Mouse (Mus musculus) gastrocnemius, postnatal 25 days (tissue): ENCODE measurements around the gene Gpr65. TPM values are rescaled to one million over a fixed set of nuclear protein-coding genes. Genes with fewer than 3 reads are reported as not detected.
"Not testable (repeated sequence)": the region's sequence is repeated elsewhere in the genome, so short reads cannot be mapped to it uniquely, and the experiment has no call there.

Source experiments
- DNase-seq: peaks from one replicate; pipeline ENCODE4 v3.0.0; 2022
- total RNA-seq, 2 experiments: library from RNA; stranded (reverse); gene quantifications; 1 replicate in 1 of 2; 2 replicates in 1 of 2; pipeline ENCODE4 v1.2.3; 2021

Gene Gpr65
- total RNA-seq, 2 experiments from 2014 or later: 0.26 TPM; not detected in 1

DNA sequence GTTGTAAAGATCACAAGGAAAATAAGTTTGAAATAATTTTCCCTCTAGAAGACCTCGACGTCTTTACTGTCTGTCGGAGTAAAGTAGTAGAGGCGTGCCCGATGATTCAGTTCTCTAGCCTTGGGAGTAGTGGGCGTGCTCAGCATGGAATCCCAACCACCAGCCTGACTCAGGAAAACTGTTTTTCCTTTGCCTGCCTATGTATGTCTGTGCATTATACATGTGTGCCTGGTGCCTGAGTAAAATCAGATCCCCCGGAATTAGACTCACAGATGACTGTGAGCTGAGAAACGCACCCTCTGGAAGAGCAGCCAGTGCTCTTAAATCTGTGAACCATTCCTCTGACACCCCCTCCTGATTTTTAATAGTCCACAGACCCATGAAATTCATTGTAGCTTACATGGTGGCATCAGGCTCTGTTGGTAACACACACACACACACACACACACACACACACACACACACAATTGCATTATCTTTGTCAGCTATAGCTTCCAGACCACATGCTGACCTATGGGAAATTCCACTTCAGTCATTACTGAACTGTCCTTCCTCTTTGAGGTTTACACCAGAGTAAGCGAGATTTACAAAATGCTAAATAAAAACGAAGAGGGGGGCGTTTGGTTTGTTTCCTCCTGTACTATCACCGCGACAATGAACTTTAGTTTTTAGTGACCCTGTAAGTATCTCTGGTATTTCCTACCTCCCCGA is 14.5 kb downstream of the Gpr65 start:
- no peak for DNase-seq

DNA sequence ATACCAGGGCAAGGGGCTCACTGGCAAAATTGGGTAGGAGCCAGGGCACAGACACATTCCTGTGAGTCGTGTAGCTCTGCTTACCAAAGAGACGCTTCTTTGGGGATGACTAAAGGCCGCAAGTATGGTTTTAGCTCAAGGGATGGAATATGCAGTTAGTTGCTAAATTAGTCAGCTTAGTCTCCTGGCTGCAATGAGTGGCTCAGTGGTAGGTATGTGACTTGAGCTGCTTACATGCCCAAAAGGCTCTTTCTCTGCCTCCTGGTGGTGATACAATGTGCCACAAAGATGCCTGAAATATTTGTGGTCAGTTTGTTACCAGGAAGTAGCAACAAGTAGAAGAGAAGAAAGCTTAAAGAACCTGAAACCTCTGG is 15.0 kb downstream of the Gpr65 start:
- DNase-seq: no peak

DNA sequence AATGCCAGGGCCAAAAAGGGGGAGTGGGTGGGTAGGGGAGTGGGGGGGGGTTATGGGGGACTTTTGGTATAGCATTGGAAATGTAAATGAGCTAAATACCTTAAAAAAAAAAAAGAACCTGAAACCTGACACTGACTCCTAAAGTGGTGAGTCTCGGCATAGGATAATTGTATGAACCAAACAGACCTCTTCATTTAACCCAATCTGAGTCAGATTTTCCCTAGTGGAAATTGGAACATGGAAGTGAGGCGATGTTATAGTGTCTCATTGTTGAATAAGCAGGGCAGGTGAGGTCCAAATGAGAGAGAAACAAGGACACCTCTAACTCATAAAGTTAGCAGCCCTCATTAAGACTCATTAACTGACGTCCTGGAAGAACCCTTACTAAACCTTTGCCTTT is 16.0 kb downstream of the Gpr65 start:
- no peak for DNase-seq

DNA sequence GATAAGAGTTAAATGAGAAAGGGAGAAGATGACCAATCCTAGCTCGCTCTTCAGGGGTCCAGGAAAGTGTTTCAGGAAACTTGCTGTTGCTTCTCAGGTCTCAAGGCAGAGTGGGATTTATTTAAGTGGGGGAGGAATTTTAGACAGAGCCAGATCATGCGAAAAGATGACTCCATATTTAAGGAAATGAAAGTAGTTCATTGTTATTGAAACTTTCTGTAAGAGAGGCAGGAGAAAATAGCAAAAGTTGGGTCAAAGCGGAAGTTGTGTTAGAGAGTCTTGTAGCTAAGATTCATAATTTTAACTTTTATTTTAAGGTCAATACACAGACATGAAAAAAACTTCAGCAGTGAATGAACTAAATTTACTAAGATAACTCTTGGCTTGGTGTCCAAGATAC is 22.0 kb downstream of the Gpr65 start:
- DNase-seq: no peak

DNA sequence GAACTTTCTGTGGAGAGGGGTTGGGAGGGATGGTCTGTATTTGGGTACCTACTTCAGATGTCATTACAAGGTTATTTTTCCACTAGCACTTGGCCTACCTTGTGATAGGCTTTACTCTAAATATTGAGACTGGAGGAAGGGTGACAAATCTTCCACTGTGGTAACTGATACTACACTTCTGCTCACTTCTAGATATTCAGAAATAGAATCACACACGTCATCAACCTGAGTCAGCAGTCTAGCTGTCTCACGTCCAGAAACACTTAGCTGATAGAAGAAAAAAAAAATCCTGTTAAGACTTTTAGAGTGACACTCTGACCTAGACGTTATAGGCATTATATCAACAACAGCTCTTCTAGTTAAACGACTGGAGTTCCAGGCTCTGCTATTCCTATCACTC is 23.8 kb downstream of the Gpr65 start:
- DNase-seq: no peak

DNA sequence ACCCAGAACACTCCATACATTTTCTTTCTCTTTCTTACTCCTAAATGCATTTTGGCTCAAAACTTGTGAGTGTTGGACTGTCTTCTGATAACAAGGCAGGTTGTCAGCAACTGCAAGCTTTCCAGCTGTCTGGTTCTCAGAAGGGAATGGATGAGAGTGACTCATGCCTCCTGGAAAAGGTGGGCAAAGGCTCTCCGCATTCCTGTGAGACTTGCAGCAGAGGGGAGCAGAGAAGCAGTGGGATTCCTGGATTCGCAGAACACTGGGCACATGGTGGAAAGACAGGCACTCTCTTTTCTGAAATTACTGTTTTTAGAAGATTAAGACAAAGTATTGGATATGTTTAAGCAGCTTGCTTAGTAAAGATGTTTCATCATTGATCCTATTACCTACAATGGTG is 25.8 kb downstream of the Gpr65 start:
- DNase-seq: no peak

DNA sequence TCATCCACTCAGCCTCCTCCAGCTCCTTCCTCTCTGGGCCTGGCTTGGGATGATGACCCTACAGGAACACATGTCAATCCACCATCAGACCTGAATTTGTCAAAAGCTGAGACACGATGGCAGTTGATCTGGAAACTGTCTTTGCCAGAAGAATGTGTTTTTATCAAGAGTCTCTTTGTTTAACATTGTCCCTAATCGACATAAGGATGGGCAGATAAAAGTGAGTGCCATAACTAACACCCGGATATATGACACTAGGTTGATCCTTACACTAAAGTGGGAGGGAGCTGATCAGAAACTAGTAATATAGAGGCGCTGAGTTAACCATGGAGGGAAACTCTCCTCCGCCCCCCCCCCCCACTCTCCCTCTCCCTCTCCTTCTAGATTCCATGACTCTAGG is 33.5 kb downstream of the Gpr65 start:
- no peak for DNase-seq

DNA sequence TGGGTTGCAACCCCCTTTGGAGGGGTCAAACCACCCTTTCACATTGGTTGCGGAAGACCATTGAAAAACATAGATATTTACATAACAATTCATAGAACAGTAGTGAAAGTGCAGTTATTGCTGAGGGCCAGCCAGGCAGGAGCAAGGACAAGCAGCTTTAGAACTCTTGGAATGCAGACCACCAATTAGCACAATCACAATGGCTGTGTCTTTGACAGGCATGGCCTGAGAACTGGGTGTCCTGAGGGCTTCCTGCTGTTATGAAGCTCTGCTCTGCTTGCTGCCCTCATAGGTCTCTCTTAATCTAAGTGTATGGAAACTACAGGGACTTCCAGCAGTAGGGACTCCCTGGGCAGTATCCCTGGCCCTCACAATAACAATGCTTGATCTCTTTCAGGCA is 34.6 kb downstream of the Gpr65 start:
- DNase-seq: no peak

DNA sequence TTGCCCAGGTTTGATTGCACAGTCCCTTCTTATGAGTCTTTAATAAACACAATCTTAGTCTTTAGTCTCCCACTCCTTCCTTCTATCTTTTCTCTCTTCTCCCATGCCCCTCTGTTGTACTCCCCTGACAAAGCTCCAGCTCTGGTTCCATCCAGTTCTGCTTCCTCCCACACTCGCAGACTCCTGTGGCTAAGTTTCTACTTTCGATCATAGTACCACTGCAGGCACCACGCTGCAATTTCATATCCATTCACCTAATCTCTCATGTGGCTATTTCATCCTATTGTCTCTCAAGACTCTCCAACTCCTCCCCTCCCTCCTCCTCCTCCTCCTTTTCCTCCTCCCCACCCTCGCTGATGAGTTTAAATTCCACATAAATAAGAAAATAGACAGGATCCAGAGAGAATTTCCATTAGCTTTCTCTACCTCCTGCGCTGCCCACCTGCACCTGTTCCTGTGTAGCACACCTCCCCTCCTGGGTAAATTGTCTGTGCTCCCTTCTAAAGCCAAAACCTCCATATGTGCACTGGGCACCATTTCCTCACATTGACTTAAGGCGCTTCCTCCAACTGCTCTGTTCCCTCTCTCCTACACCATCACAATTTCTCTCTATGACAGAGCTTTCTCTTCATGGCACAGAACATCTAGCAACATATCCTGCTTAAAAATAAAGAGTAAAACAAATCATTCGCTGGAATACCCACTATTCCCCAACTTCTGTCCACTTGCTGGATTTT is 38.9 kb downstream of the Gpr65 start:
- no peak for DNase-seq

DNA sequence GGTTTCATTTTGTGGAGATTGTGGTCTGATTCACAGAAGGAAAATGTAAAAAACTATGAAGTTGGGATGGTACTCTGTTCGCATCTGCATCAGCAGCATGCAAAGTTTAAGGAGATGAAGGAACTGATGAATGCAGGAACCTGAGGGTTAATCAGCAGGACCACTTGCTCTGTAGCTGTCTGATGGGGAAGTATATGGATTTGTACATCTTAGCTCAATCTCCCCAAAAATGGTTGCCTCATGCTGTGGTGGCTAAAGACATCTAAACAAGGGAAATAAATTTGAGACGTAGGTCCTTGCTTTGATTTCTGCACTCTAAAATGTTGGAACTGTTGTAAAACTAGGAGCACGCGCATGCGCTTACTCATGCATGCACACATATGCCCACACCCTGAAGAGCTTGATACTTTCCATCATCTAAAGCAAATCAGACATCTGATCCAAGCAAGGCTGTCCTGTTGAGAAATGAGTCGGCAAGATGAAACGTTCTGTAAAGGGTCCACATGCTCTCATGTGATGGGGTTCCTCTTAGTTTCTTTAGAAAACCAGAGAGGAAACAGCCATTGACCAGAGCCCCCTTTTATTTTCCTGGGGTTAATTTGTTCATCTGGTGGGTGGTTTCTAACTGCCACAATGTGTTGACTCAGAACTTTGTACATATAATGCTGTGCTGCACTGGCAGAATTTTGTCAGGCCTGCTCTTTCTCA is 43.1 kb downstream of the Gpr65 start:
- no peak for DNase-seq

DNA sequence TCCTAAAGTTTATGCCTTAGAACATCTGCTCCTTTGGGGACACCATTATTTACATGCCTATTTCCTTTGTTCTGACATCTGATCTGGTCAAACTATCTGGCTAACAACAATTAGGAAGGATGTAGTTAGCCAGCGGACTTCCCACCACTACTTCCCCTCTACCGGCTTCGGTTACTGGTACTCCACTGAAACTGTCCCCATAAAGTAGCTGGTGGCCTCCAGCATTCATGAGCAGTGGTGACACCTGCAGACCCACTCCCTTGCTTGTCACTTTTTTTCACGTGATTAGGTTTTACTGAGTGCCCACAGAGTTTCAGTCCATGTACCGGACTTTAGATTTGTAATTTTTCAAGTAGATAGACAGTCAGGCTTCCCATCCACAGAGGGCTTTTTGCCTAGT is 47.5 kb downstream of the Gpr65 start:
- DNase-seq: no peak

DNA sequence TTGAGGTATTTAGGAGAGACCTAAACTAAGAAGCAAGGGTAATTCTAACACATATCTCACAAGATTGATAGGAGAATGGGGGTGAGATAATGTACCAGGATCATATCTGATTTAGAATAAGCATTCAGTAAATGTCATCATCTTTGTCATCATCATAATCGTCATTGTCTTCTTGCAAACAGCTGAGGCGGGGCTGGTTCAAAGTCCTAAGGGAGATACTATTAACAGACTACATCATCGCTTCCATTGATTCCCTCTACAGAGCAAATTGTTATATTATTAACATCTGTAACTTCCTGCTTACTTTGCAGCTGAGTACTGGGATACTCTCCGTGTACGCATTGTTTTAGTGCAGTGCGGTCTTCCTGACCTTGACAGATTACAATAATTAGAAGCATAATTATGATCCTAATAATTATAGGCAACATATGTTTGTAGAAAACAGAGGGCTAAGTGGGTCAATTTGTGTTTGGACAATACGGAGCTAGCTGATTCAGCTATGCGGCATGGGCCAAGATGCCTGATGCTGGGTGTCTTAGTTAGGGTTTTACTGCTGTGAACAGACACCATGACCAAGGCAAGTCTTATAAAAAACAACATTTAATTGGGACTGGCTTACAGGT is 49.4 kb downstream of the Gpr65 start:
- DNase-seq: no peak

DNA sequence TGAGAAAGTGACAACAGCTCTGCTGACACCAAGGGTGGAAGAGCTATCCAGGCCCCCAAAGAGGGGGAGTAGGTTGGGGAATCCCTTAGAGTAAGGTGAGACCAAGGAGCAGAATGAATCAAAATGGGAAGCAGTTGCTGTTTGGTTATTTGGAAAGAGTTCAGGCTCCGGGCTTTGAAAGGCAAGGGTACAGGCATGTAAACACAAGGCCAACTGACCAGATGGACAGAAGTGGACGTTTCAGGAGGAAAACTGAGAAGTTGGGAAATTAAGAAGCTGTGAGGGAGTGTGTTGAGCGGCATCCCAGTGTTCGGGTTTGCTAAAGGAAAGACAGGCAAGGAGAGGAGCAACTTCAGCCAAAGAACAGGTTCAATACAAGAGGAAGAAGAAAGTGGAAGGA is 54.0 kb downstream of the Gpr65 start:
- no peak for DNase-seq

DNA sequence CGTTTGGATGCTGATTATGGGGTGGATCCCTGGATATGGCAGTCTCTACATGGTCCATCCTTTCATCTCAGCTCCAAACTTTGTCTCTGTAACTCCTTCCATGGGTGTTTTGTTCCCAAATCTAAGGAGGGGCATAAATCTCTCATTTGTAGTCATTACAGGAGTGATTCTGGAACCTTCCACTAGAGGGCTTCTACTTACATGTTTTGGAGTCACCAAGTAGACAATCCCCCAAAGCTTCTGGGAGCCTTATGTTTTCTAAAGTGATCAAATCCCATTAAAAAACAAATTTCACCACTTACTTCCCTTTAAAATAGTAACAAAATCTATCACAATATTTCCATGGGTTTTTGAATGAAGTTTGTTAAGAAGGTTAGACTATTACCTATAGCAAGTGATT is 55.7 kb downstream of the Gpr65 start:
- not testable (repeated sequence) for DNase-seq

Other genes with a start within 250 kb of the Gpr65 start
- 1 to 10 TPM; 3.9 to 4.2 TPM for gene Galc, start 9.2 kb upstream of the Gpr65 start, total RNA-seq